Mouse (Mus musculus): ENCODE measurements at regions not wholly inside any gene's neighbourhood (a gene's known extent, or its start where the extent isn't known, plus 50 kb on each side); places are given as distances from the start of the nearest gene placed in this dataset.

DNA sequence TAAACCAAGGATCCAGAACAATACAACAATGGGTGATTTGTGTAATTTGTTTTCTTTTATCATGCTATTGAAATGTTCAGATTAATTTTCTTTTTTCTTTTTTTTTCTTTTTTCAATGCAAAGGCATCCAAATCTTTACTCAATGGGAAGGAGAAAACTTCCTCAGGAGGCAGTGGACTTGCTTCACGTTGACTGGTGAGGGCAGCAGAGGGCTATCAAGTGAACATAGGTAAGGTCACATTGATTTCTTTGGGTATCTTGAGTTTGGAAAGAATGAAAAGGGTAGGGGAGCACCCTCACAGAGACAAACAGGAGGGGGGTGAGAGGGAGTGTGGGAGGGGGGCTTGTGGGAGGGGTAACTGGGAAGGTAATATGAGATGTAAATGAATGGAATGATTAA, 326.1 kb upstream of the Fam98a start:
- intact Hi-C loops (cut with DNase I) = no loop called here
- DNase-seq = no peak
- H3K27ac ChIP-seq = no peak overlapping the region
- no peak overlapping the region for H3K4me3 ChIP-seq
- TF ChIP-seq CTCF (IDR thresholded peaks at IDR 0.05) = peak; percentile 48

DNA sequence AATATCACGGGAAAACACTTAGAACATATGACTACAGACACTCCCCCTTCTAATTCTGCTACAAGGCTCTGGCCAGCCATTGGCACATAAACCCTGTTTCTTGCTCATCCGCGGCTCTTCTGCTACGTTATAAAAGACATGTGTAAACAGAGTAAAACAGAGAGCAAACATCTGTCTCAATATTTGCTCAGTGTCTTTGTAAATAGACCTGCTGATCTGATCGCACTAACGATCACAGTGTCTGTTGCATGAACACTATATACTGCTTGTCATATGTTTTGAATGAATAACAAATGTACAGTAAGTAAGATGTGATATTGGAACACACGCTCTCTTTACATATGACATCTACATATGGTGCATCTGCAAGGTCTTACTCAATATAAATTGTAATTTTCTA, 325.1 kb upstream of the Fam98a start:
- no peak for DNase-seq
- intact Hi-C loops (cut with DNase I) = no loop called here
- H3K4me3 ChIP-seq = no peak overlapping the region
- no peak for TF ChIP-seq CTCF (IDR thresholded peaks at IDR 0.05)
- no peak overlapping the region for H3K27ac ChIP-seq

DNA sequence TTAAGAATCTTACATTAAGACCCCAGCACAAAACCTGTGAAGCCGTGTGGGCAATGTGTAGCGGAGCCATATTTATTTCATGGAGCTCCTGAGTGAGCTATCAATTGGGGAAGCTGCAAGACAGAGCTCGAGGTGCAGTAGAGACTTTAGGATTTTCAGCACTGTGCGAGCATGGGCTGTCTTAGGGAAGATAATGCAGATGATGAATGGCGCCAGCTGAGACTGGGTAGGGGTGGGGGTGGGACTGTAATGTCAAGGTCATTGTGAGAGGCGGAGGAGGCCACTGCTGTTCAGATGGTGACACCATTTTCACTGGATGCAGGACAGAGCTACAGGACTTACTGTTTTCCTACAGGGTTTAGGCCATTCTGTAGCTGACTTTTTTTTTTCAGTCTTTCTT, 322.8 kb upstream of the Fam98a start:
- Histone ChIP-seq H3K4me3 (no peak overlapping the region), H3K27ac (no peak overlapping the region)
- no peak for DNase-seq
- TF ChIP-seq CTCF (IDR thresholded peaks at IDR 0.05) = no peak
- intact Hi-C loops (cut with DNase I) = no loop called here

DNA sequence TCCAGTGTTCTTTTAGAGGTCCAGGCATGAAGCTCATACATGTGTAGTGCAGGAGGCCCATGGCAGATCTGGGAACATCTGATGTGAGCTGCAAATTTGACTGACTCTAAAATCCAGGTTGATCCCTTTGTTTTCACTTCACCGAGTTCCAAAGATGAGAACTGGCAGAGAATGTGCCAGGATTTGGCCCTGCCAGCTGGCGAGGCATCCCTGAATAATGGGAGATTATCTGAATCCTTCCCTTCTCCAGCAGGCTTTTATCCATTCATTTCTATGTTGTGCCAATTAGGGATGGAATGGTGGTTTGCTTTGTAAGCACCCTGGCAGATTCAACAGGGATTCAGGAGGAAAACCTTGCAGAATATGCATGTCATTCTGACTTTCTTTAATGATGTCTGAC, 318.7 kb upstream of the Fam98a start:
- peak; percentile 26 for DNase-seq
- no peak for TF ChIP-seq CTCF (IDR thresholded peaks at IDR 0.05)
- Histone ChIP-seq H3K4me3 (no peak overlapping the region), H3K27ac (no peak overlapping the region)
- intact Hi-C loops (cut with DNase I) = no loop called here

DNA sequence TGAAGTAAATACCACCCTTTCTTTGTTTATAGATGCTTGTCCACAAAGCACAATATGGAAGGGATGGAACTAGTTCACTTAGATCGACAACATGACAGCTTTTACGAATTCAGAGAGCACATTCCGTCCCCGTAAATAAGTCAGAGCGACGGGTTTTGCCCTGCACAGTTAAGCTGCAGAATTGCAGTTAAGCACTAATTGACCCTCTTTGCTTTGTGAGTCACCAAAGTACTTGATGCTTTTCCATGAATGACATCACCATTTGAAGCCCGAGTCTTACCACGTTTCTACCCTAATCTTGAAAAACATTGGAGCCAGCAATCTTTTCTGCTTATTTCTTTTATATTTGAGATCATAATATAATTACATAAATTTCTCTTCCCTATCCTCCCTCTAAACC, 305.3 kb upstream of the Fam98a start:
- intact Hi-C loops (cut with DNase I) = no loop called here
- Histone ChIP-seq H3K4me3 (no peak overlapping the region), H3K27ac (no peak overlapping the region)
- TF ChIP-seq CTCF (IDR thresholded peaks at IDR 0.05) = no peak
- no peak for DNase-seq

DNA sequence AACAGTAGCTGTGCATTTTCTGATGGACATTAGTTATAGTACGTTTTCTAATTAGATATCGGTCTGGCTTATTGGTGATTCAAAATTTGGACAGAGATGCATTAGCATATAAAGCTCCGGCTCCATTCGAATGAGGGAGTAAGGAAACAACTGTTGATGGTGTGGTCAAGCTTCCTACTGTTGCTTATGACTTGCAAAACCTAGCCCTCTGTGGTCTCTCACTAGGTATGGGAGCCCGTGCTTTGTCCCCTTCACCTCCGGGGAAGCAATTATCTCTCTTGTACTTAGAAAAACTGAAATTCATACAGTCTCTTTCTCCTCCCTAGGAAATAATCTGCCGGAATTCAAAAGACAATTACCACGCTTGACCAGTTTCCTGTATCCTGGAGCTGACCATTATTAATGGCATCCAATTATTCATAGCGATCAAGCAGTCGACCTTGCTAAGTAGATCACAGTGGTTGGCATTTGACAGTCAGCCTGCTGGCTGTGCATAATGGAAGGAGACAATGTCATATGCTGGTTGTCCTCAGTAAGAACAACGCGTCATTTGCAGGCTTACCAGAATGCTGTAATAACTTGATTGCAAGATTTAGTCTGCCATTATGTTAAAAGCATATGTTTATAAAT, 264.4 kb upstream of the Fam98a start:
- intact Hi-C loops (cut with DNase I) = no loop called here
- no peak overlapping the region for H3K4me3 ChIP-seq
- no peak for TF ChIP-seq CTCF (IDR thresholded peaks at IDR 0.05)
- no peak overlapping the region for H3K27ac ChIP-seq
- DNase-seq = no peak

DNA sequence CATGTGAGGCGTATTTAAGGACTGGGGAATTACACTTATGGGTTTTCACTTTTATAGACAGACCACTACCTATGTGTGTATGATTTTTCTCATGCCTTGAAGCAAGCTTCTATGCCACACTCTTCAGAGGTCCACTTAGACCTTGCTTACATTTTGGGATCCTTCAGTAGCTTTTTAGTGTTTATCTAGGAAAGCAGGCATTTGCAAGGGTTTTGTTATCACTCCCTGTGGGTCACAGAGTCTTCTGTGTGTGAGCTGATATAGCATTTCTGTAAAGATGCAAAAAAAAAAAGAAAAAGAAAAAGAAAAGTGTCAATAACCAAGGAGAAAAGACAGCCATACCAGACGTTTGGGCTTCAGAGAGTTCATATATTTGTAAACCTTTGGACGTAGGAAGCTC, 260.4 kb upstream of the Fam98a start:
- intact Hi-C loops (cut with DNase I) = no loop called here
- no peak overlapping the region for H3K4me3 ChIP-seq
- no peak for DNase-seq
- H3K27ac ChIP-seq = no peak overlapping the region
- TF ChIP-seq CTCF (IDR thresholded peaks at IDR 0.05) = no peak

DNA sequence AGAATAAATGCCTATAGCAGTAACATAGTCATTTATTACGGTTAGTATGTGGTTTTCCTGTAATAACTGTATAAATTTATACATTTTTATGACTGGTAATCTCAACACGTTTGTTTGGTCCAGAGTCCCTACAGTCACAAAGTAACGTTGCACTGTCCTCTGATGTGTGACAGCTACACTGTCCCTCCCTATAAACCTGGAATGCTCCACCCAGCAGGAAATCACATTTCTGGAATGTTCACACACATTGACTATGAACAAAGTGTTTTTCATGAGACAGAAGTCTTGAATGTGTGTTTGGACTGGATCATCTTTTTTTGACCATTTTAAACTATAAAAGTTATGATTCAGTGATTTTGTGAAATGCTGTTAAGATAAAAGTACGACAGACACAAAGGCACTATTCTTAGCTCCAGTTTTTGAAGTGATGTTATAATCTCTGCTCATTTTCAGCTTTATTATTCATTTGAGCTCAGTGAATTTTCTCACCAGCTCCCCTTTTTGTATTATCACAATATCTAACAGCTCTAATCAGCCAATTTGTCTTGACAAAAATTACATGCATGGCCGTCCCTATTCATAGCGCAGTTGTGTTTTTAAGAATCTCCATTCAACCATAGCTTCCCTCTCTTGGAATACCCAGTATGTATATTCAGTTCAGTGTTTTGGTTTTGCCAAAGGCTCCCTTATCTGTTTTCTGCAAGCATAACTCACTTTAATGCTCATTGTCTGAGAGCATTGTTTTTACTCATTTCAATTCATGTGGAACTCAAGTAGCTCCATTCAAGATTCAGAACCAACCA, 257.0 kb upstream of the Fam98a start:
- Histone ChIP-seq H3K4me3 (no peak overlapping the region), H3K27ac (no peak overlapping the region)
- intact Hi-C loops (cut with DNase I) = no loop called here
- DNase-seq = no peak
- TF ChIP-seq CTCF (IDR thresholded peaks at IDR 0.05) = no peak

DNA sequence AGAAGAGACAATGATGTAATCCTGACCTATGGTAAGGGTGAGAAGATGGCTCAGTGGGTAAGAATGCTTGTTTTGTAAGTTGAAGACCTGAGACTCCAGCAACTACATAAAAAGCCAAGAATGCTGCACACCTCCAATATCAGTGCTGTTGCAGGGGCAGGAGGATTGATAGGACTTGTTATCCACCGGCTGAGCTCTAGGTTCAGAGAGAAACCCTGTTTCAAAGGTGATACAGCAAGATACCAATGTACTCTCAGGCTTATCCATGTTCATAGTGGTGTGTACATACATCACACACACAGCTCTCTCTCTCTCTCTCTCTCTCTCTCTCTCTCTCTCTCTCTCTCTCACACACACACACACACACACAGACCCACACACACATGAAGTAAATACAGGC, 256.3 kb upstream of the Fam98a start:
- DNase-seq = no peak
- intact Hi-C loops (cut with DNase I) = no loop called here
- Histone ChIP-seq H3K4me3 (no peak overlapping the region), H3K27ac (no peak overlapping the region)
- TF ChIP-seq CTCF (IDR thresholded peaks at IDR 0.05) = no peak

DNA sequence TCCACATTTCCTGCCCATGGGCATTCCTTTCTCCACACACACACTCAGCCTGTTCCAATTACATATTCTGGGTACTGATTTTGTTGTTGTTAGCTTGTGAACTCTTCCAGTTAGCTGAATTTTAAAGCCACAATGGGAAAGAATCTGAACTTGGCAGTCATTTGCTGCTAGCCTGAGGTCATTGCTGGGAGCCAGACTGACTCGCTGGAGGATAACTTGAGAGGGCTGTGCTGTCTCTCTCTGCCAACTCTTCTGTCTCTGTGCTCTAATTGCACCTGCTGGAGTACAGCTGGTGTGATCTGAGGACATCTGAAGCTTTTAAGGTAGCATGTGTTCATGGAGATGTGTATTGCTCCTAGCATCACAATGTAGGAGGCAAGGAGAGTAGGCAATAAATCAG, 252.6 kb upstream of the Fam98a start:
- DNase-seq = peak; percentile 30

DNA sequence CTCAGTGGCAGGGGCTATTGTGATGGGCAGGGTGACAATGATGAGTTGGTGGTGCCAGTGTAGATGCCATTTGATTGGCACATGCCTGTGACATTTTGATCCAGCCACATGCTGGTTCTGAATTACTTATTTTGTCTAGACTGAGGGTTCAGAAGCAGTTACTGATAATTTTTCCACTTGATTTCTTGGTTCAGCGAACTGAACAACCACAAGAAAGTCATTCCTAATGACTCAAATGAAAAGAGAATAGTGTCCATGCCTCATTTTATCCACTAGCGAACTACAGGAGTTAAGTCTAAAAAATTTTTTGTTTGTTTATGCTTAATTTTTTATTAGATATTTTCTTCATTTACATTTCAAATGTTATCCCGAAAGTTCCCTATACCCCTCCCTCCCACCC, 244.6 kb upstream of the Fam98a start:
- TF ChIP-seq CTCF (IDR thresholded peaks at IDR 0.05) = no peak
- Histone ChIP-seq H3K4me3 (no peak overlapping the region), H3K27ac (no peak overlapping the region)
- intact Hi-C loops (cut with DNase I) = no loop called here
- no peak for DNase-seq

More for the DNA sequence above, 252.6 kb upstream of the Fam98a start:
- H3K4me3 ChIP-seq = no peak overlapping the region
- no peak for TF ChIP-seq CTCF (IDR thresholded peaks at IDR 0.05)
- intact Hi-C loops (cut with DNase I) = no loop called here
- 0 out of 2 replicates have a peak overlapping the region, but pooled peaks have one; percentile 38 for H3K27ac ChIP-seq

DNA sequence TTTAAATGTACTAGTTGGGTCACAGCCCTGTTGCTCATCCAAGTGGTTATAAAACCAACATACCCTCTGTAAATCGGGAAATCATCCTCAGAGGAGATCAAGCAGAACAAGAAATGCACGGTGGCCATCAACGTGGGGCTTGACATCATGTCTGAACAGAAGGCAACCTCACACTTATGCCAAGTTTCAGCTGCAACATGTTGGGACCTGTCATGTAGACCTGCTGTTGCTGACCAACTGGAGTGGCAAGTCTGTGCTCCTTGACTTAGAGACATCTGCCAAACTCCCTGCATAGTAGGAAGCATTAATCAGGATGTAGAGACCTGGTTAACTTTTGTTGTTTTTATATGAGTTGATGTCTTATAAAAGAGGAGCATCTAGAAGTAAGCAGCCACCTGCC, 244.0 kb upstream of the Fam98a start:
- no peak for TF ChIP-seq CTCF (IDR thresholded peaks at IDR 0.05)
- no peak overlapping the region for H3K4me3 ChIP-seq
- no peak overlapping the region for H3K27ac ChIP-seq
- DNase-seq = no peak
- intact Hi-C loops (cut with DNase I) = no loop called here

DNA sequence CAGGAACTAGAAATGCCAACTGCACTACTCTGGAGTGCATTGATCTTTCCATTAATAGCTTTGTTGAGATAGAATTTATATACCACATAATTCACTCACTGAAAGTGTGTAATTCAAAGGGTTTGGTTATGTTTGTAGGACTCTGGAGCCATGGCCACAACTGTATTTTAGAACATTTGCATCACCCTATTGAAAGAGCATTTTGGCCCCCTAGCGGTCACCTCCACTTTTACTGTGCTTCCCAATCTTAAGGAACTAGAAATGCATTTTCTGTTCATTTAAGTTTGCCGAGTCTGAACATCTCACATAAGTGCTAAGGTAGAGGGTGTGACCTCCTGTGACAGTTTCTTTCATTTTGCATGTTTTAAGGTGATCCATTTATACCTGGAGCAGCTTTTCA, 228.0 kb upstream of the Fam98a start:
- peak; percentile 25 for TF ChIP-seq CTCF (IDR thresholded peaks at IDR 0.05)

DNA sequence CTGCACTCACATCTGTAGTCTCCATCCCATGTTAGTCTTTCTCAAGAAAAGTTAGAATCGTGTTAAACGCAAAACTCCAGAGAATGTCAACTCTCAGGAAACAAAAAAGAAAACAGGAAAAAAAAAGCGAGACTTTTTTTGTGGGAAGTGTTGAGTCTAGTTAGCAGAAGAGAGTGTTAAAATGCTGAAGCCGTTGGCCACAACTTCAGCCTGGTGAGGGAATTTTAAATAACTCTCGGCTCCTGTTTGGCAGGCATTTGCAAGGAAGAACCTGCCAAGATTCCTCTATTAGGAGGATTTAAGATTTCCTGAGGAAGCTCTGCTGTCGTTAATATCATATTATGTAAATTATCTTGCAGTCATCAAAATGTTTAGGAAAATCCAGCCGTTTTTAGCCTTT, 224.9 kb upstream of the Fam98a start:
- no peak for TF ChIP-seq CTCF (IDR thresholded peaks at IDR 0.05)
- intact Hi-C loops (cut with DNase I) = no loop called here
- Histone ChIP-seq H3K4me3 (no peak overlapping the region), H3K27ac (no peak overlapping the region)
- DNase-seq = no peak

More for the DNA sequence above, 228.0 kb upstream of the Fam98a start:
- intact Hi-C loops (cut with DNase I) = no loop called here
- H3K27ac ChIP-seq = no peak overlapping the region
- H3K4me3 ChIP-seq = no peak overlapping the region
- DNase-seq = no peak

Measured in gastrocnemius, adult 2 months (tissue).